Mouse (Mus musculus): ENCODE measurements around the gene Ccdc80. TPM values are rescaled to one million over a fixed set of nuclear protein-coding genes. Genes with fewer than 3 reads are reported as not detected.

Gene Ccdc80
- polyA plus RNA-seq, 1 experiment, result not detected

DNA sequence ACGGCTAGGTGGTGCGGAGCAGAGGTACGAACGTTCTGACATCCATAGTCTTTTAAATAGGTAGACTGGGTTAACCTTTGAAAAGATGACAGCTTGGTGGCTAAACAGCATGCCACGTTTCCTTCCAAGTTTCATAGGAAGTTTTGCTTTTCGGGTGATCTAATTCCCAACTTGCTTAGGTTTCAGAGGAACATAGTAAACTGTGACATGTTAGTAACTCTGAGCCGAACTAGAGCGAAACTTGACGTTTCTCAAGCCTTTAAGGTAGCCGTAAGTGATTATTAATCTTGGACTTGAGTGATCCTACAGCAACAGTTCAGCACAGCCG lies 66.2 kb downstream of the Ccdc80 start:
- 3% methylated on average over 11 of the region's 11 CpGs for WGBS
- TF ChIP-seq POLR2A (IDR thresholded peaks at IDR 0.05; ENCODE audit: insufficient read depth, low read depth, low read length), result no peak
- no peak for TF ChIP-seq CTCF (IDR thresholded peaks at IDR 0.05; ENCODE audit: insufficient read depth, low read depth, low read length)
- peaks cover 6% of the 10 kb centered on the region; the same call in 1 of the 2 replicates for H3K4me1 ChIP-seq (ENCODE audit: control insufficient read depth, insufficient read depth, low read length)
- H3K27ac ChIP-seq (ENCODE audit: insufficient read depth, low read depth, low read length), result no peak overlapping the region
- H3K4me3 ChIP-seq (ENCODE audit: insufficient read depth, low read depth, low read length), result peak overlapping the region; percentile 80

Other genes starting within 250 kb of the Ccdc80 start
- not detected in 2 replicates for gene Cd200r2, start 226.3 kb upstream of the Ccdc80 start, polyA plus RNA-seq (2012; ENCODE audit: insufficient read depth, insufficient read length, low replicate concordance, missing spikeins)
- not detected in 2 replicates for gene Cd200r3, start 149.7 kb upstream of the Ccdc80 start, polyA plus RNA-seq (2012; ENCODE audit: insufficient read depth, insufficient read length, low replicate concordance, missing spikeins)
- not detected in 2 replicates for gene Slc35a5, start 65.3 kb downstream of the Ccdc80 start, polyA plus RNA-seq (2012; ENCODE audit: insufficient read depth, insufficient read length, low replicate concordance, missing spikeins)
- not detected in 2 replicates for gene Atg3, start 65.4 kb downstream of the Ccdc80 start, polyA plus RNA-seq (2012; ENCODE audit: insufficient read depth, insufficient read length, low replicate concordance, missing spikeins)
- not detected in 2 replicates for gene Btla, start 130.9 kb downstream of the Ccdc80 start, polyA plus RNA-seq (2012; ENCODE audit: insufficient read depth, insufficient read length, low replicate concordance, missing spikeins)